Mouse (Mus musculus) cerebellum, postnatal 4 days (tissue): ENCODE measurements around the gene Vsig10l.

ENCODE experiments used
- DNase-seq, 2 experiments: peaks; one replicate each; pipeline ENCODE4 v3.0.0; 2022; ENCODE audit warnings: low spot score in 2 of 2, mixed read lengths in 1 of 2

The Vsig10l gene

GRCm38 (mm10) chr7:43454371-43454770 lies 8.6 kb upstream of the Vsig10l start:
- DNase-seq, result no peak

- DNase-seq, result no peak
These were observed 1.0 kb downstream of the Vsig10l start for GRCm38 (mm10) chr7:43463976-43464375.

GRCm38 (mm10) chr7:43464864-43465343 lies 2.0 kb downstream of the Vsig10l start:
- DNase-seq, result peak in 1 of 2 experiments; percentile 50

- DNase-seq, result peak; percentile 52 to 74
These were observed 2.6 kb downstream of the Vsig10l start for GRCm38 (mm10) chr7:43465344-43466098.

- peak; percentile 69 to 84 for DNase-seq
These were observed 3.2 kb downstream of the Vsig10l start for GRCm38 (mm10) chr7:43466099-43466694.

- DNase-seq, result peak in 1 of 2 experiments; percentile 38
These were observed 7.4 kb downstream of the Vsig10l start for GRCm38 (mm10) chr7:43470373-43470772.

GRCm38 (mm10) chr7:43475706-43476105 lies 12.8 kb downstream of the Vsig10l start:
- peak in 1 of 2 experiments; percentile 32 for DNase-seq

GRCm38 (mm10) chr7:43476376-43476775 lies 13.4 kb downstream of the Vsig10l start:
- no peak for DNase-seq

- DNase-seq, result no peak
These were observed 18.2 kb downstream of the Vsig10l start for GRCm38 (mm10) chr7:43481191-43481590.

- peak in 1 of 2 experiments; percentile 78 for DNase-seq
These were observed 19.3 kb downstream of the Vsig10l start for GRCm38 (mm10) chr7:43482090-43482716.

- DNase-seq, result no peak
These were observed 20.3 kb downstream of the Vsig10l start for GRCm38 (mm10) chr7:43483236-43483635.

- DNase-seq, result no peak
These were observed 25.7 kb downstream of the Vsig10l start for GRCm38 (mm10) chr7:43488646-43489045.

- DNase-seq, result no peak
These were observed 26.7 kb downstream of the Vsig10l start, which contains the start of gene Iglon5 for GRCm38 (mm10) chr7:43489631-43490125. TSS of gene Iglon5 (minus strand) at chr7:43490075.

GRCm38 (mm10) chr7:43490182-43490584 lies 27.2 kb downstream of the Vsig10l start:
- peak; percentile 65 to 85 for DNase-seq

- DNase-seq, result no peak
These were observed 27.9 kb downstream of the Vsig10l start for GRCm38 (mm10) chr7:43490861-43491260.

- peak in 1 of 2 experiments; percentile 65 for DNase-seq
These were observed 32.5 kb downstream of the Vsig10l start for GRCm38 (mm10) chr7:43495343-43496021.

GRCm38 (mm10) chr7:43511707-43512478 lies 48.9 kb downstream of the Vsig10l start:
- DNase-seq, result no peak

- no peak for DNase-seq
These were observed 49.6 kb downstream of the Vsig10l start for GRCm38 (mm10) chr7:43512519-43512918.

- DNase-seq, result no peak
These were observed 52.1 kb downstream of the Vsig10l start for GRCm38 (mm10) chr7:43515076-43515475.

- peak in 1 of 2 experiments; percentile 24 for DNase-seq
These were observed 55.4 kb downstream of the Vsig10l start for GRCm38 (mm10) chr7:43518341-43518740.
